Comparison of ENCODE assay signal across 9 mouse cellular contexts in genomic region chr17:48466769-48467394, GRCm38 (mm10). TPM values are rescaled to one million over a fixed set of nuclear protein-coding genes. Genes with fewer than 3 reads are reported as not detected.
DNase-seq lines count a peak whose midpoint lies in the region; ATAC-seq and TF ChIP-seq lines count a peak whose summit lies in the region.
"Had no signal": no experiment of that assay in that cellular context is flagged by ENCODE, and none has a peak within 500 bp of the region (broad histone marks: within the 10 kb centered on the region; RNA-seq: fewer than 3 reads in every experiment).

No protein-coding gene starts in this region.

- DNase-seq in spleen, postnatal 36 days (ENCODE audit: low spot score in 2 of 2), result peak; percentile 28 to 35
- no peak for DNase-seq in spleen, adult 12 weeks (ENCODE audit: low spot score)
- DNase-seq in liver, postnatal 0 days, result peak; percentile 45
- DNase-seq in thymus, adult 2 months, result peak; percentile 27
- no peak for DNase-seq in urinary bladder, postnatal 36 days (ENCODE audit: low spot score in 2 of 2)
- no peak for DNase-seq in frontal cortex, postnatal 25 days (ENCODE audit: low spot score in 2 of 2)
- no peak for DNase-seq in cerebellum, postnatal 36 days

- no peak overlapping the region for H3K27ac ChIP-seq in heart, embryonic 15.5 days
- no peak overlapping the region for H3K27ac ChIP-seq in liver, postnatal 0 days (ENCODE audit: low read depth)
- peak overlapping the region; percentile 69 for H3K27ac ChIP-seq in thymus, adult 2 months (ENCODE audit: control insufficient read depth, insufficient read depth, low read length)

- H3K4me3 ChIP-seq in heart, embryonic 15.5 days, result peak overlapping the region; percentile 35
- H3K4me3 ChIP-seq in liver, postnatal 0 days (ENCODE audit: low read depth, low read length), result peak overlapping the region; percentile 6
- H3K4me3 ChIP-seq in thymus, adult 2 months (ENCODE audit: control insufficient read depth, insufficient read depth, low read length), result 0 out of 2 replicates have a peak overlapping the region, but pooled peaks have one; percentile 5
- H3K4me3 ChIP-seq: myocyte had no signal

- no peaks in the 10 kb centered on the region for H3K36me3 ChIP-seq in heart, embryonic 15.5 days
- no peaks in the 10 kb centered on the region for H3K36me3 ChIP-seq in liver, postnatal 0 days (replicated peaks; ENCODE audit: insufficient read depth, low read length)
- no peaks in the 10 kb centered on the region for H3K36me3 ChIP-seq in thymus, adult 2 months (ENCODE audit: control insufficient read depth, insufficient read depth, low read length)

- no peak for TF ChIP-seq EP300 in liver, postnatal 0 days (IDR thresholded peaks at IDR 0.05; ENCODE audit: low read depth)

- no peaks in the 10 kb centered on the region for H3K9me3 ChIP-seq in heart, embryonic 15.5 days (replicated peaks)
- H3K9me3 ChIP-seq in liver, postnatal 0 days (ENCODE audit: low read length), result no peaks in the 10 kb centered on the region

- H3K9ac ChIP-seq in heart, embryonic 15.5 days, result 0 out of 2 replicates have a peak overlapping the region, but pooled peaks have one; percentile 14
- peak overlapping the region; percentile 26 for H3K9ac ChIP-seq in liver, postnatal 0 days (replicated peaks)

- peak overlapping the region; percentile 62 for H3K4me2 ChIP-seq in heart, embryonic 15.5 days
- peak overlapping the region; percentile 63 for H3K4me2 ChIP-seq in liver, postnatal 0 days (ENCODE audit: low read depth, low read length)

- WGBS in heart, embryonic 15.5 days, result 26% methylated on average over 22 of the region's 22 CpGs
- WGBS in liver, postnatal 0 days (ENCODE audit: insufficient replicate concordance), result 25% methylated on average over 22 of the region's 22 CpGs
- 78% methylated on average over 22 of the region's 22 CpGs for WGBS in thymus, adult 2 months

- peaks cover 7% of the 10 kb centered on the region for H3K4me1 ChIP-seq in heart, embryonic 15.5 days (replicated peaks)
- H3K4me1 ChIP-seq in liver, postnatal 0 days (ENCODE audit: insufficient read depth), result peaks cover 10% of the 10 kb centered on the region
- peaks cover 30% of the 10 kb centered on the region for H3K4me1 ChIP-seq in thymus, adult 2 months (replicated peaks; ENCODE audit: control insufficient read depth, insufficient read depth, low read length)

- ATAC-seq in heart, embryonic 15.5 days (replicated peaks; ENCODE audit: insufficient number of reproducible peaks, insufficient read depth, low FRiP score, low read depth), result 0 out of 2 replicates have a peak, but pooled peaks have one; percentile 7
- ATAC-seq in liver, postnatal 0 days, result peak; percentile 85

- no peak for TF ChIP-seq CTCF in liver, postnatal 0 days (IDR thresholded peaks at IDR 0.05; ENCODE audit: low read depth)
- no peak for TF ChIP-seq CTCF in thymus, adult 2 months (IDR thresholded peaks at IDR 0.05; ENCODE audit: borderline replicate concordance, control insufficient read depth, extremely low read depth, insufficient read depth, low read length, poor library complexity)

- peaks cover 17% of the 10 kb centered on the region; the same call in 1 of the 2 replicates for H3K27me3 ChIP-seq in heart, embryonic 15.5 days
- H3K27me3 ChIP-seq in liver, postnatal 0 days (ENCODE audit: insufficient read depth, low read length), result no peaks in the 10 kb centered on the region
- no peaks in the 10 kb centered on the region for H3K27me3 ChIP-seq in thymus, adult 2 months (ENCODE audit: control insufficient read depth, insufficient read depth, low read length)

- no peak for TF ChIP-seq POLR2A in thymus, adult 2 months (IDR thresholded peaks at IDR 0.05; ENCODE audit: control insufficient read depth, extremely low read depth, insufficient read depth, low read length, poor library complexity)

RNA-seq across cellular contexts. Expression of gene Unc5cl, which starts 12.2 kb away (rescaled TPM):
- polyA plus RNA-seq in heart, embryonic 15.5 days (2015; fragmentation: Nextera tagmentation; extraction: Ambion mirVana), result 0.33 and 0.84 TPM in 2 replicates
- 0.68 and 0.92 TPM in 2 replicates for polyA plus RNA-seq in liver, postnatal 0 days (2015; fragmentation: Nextera tagmentation; extraction: Ambion mirVana)
- 68.1 and 72.7 TPM in 2 replicates for polyA plus RNA-seq in thymus, adult 2 months (2012; rRNA removed)
- polyA plus RNA-seq: myocyte had no signal

RNA-seq across cellular contexts. Expression of gene Tspo2, which starts 15.6 kb away (rescaled TPM):
- polyA plus RNA-seq in heart, embryonic 15.5 days (2015; fragmentation: Nextera tagmentation; extraction: Ambion mirVana), result 7.7 and 8.3 TPM in 2 replicates
- polyA plus RNA-seq in liver, postnatal 0 days (2015; fragmentation: Nextera tagmentation; extraction: Ambion mirVana), result 61.1 and 65.2 TPM in 2 replicates
- polyA plus RNA-seq in thymus, adult 2 months (2012; rRNA removed), result 0.22 and 0.31 TPM in 2 replicates
- polyA plus RNA-seq: myocyte had no signal

RNA-seq across cellular contexts. Expression of gene Apobec2, which starts 34.2 kb away (rescaled TPM):
- 177 and 212 TPM in 2 replicates for polyA plus RNA-seq in heart, embryonic 15.5 days (2015; fragmentation: Nextera tagmentation; extraction: Ambion mirVana)
- 0.25 and 3.6 TPM in 2 replicates for polyA plus RNA-seq in liver, postnatal 0 days (2015; fragmentation: Nextera tagmentation; extraction: Ambion mirVana)
- 0.99 and 7.6 TPM in 2 replicates for polyA plus RNA-seq in thymus, adult 2 months (2012; rRNA removed)

RNA-seq across cellular contexts. Expression of gene Oard1, which starts 57.1 kb away (rescaled TPM):
- 33.5 and 40.2 TPM in 2 replicates for polyA plus RNA-seq in heart, embryonic 15.5 days (2015; fragmentation: Nextera tagmentation; extraction: Ambion mirVana)
- 29.7 and 30.1 TPM in 2 replicates for polyA plus RNA-seq in liver, postnatal 0 days (2015; fragmentation: Nextera tagmentation; extraction: Ambion mirVana)
- 12.0 TPM in 2 replicates for polyA plus RNA-seq in thymus, adult 2 months (2012; rRNA removed)

RNA-seq across cellular contexts. Expression of gene Nfya, which starts 57.2 kb away (rescaled TPM):
- 8.9 and 10.5 TPM in 2 replicates for polyA plus RNA-seq in heart, embryonic 15.5 days (2015; fragmentation: Nextera tagmentation; extraction: Ambion mirVana)
- polyA plus RNA-seq in liver, postnatal 0 days (2015; fragmentation: Nextera tagmentation; extraction: Ambion mirVana), result 3.2 and 3.7 TPM in 2 replicates
- 210 and 244 TPM in 2 replicates for polyA plus RNA-seq in thymus, adult 2 months (2012; rRNA removed)

Comparison
In these comparisons a context has a peak if more than half of its experiments do, and no peak if none do; other contexts are left out.
1. DNase-seq: peak in spleen, postnatal 36 days (2 of 2), liver, postnatal 0 days (single experiment) and thymus, adult 2 months (single experiment); none in spleen, adult 12 weeks (single experiment), urinary bladder, postnatal 36 days (0 of 2), frontal cortex, postnatal 25 days (0 of 2) and cerebellum, postnatal 36 days (0 of 2).
2. RNA of gene Unc5cl, which starts 12.2 kb away (polyA plus RNA-seq): 68.1 to 72.7 TPM in thymus, adult 2 months; 0.68 to 0.92 TPM in liver, postnatal 0 days and 0.33 to 0.84 TPM in heart, embryonic 15.5 days; every median in the first group is over 10 times any median in the second.
3. RNA of gene Apobec2, which starts 34.2 kb away (polyA plus RNA-seq): 177 to 212 TPM in heart, embryonic 15.5 days; 0.99 to 7.6 TPM in thymus, adult 2 months and 0.25 to 3.6 TPM in liver, postnatal 0 days; every median in the first group is over 10 times any median in the second.
4. Peak in every context shown above with its lines, with median percentiles within 50 percentile points of each other: H3K4me3 ChIP-seq.